Mouse (Mus musculus) ES-E14 (cell line): ENCODE measurements at regions not wholly inside any gene's neighbourhood (a gene's known extent, or its start where the extent isn't known, plus 50 kb on each side); places are given as distances from the start of the nearest gene placed in this dataset.

ENCODE experiments used
- DNase-seq: peaks from one replicate; pipeline ENCODE4 v3.0.0-alpha.2; 2013; ENCODE audit warnings: low read depth, low spot score
- H3K27ac ChIP-seq: 2 replicates; pipeline ENCODE4 v1.5.1; 2012; ENCODE audit warnings: low read depth, mild to moderate bottlenecking, low read length, moderate library complexity, mixed read lengths; ENCODE audit not compliant: poor library complexity, insufficient read depth, severe bottlenecking
- H3K36me3 ChIP-seq: 2 replicates; pipeline ENCODE4 v1.6.1; 2012; ENCODE audit warnings: mild to moderate bottlenecking, low read length, moderate library complexity, mixed read lengths; ENCODE audit not compliant: control insufficient read depth, poor library complexity, insufficient read depth, severe bottlenecking
- H3K4me1 ChIP-seq, 2 experiments: fragments of 150-350 bp in 1 of 2; sonication (generic) in 1 of 2; 2 replicates each; pipeline ENCODE4 v1.6.1; 2012; ENCODE audit warnings: low read length in 2 of 2, mild to moderate bottlenecking in 1 of 2, mixed read lengths in 1 of 2; ENCODE audit not compliant: control insufficient read depth in 2 of 2, insufficient read depth in 2 of 2, poor library complexity in 1 of 2
- H3K4me3 ChIP-seq, 2 experiments: fragments of 150-350 bp in 1 of 2; sonication (generic) in 1 of 2; 2 replicates each; pipeline ENCODE4 v1.5.1; 2012; ENCODE audit warnings: low read length in 2 of 2, low read depth in 1 of 2, mild to moderate bottlenecking in 1 of 2, mixed read lengths in 1 of 2; ENCODE audit not compliant: insufficient read depth in 1 of 2, poor library complexity in 1 of 2, severe bottlenecking in 1 of 2
- H3K9ac ChIP-seq: 2 replicates; pipeline ENCODE4 v1.6.1; 2012; ENCODE audit warnings: low read depth, mild to moderate bottlenecking, low read length, mixed read lengths; ENCODE audit not compliant: poor library complexity, insufficient read depth, severe bottlenecking
- H3K9me3 ChIP-seq: fragments of 150-350 bp; sonication (generic); 2 replicates; pipeline ENCODE4 v1.6.1; 2012; ENCODE audit warnings: low read depth, mild to moderate bottlenecking, low read length; ENCODE audit not compliant: control insufficient read depth, insufficient read depth
- CHD2 ChIP-seq: IDR thresholded peaks from 2 replicates; pipeline ENCODE4 v1.6.1; 2014; ENCODE audit warnings: mild to moderate bottlenecking, low read depth, low read length, inconsistent platforms
- HCFC1 ChIP-seq: IDR thresholded peaks from 2 replicates; pipeline ENCODE4 v1.6.1; 2012; ENCODE audit warnings: low read length, inconsistent platforms, borderline replicate concordance; ENCODE audit not compliant: insufficient read depth
- MAFK ChIP-seq: IDR thresholded peaks from 2 replicates; pipeline ENCODE4 v1.6.1; 2014; ENCODE audit warnings: mild to moderate bottlenecking, low read depth, low read length, inconsistent platforms; ENCODE audit not compliant: insufficient read depth
- ZC3H11A ChIP-seq: IDR thresholded peaks from 2 replicates; pipeline ENCODE4 v1.6.1; 2012; ENCODE audit warnings: low read depth, mild to moderate bottlenecking, inconsistent platforms, low read length, borderline replicate concordance
- ZNF384 ChIP-seq: IDR thresholded peaks from 2 replicates; pipeline ENCODE4 v1.6.1; 2012; ENCODE audit warnings: low read depth, low read length, inconsistent platforms
- in situ Hi-C, 2 experiments: fragments of 600-800 bp; cut with MboI; formaldehyde crosslinking; loops; one replicate each; pipeline ENCODE4 v1.15.1; 2025; ENCODE audit warnings: low sequenced_read_pairs in 2 of 2, inconsistent platforms in 1 of 2; ENCODE audit not compliant: unreplicated experiment in 2 of 2

DNA sequence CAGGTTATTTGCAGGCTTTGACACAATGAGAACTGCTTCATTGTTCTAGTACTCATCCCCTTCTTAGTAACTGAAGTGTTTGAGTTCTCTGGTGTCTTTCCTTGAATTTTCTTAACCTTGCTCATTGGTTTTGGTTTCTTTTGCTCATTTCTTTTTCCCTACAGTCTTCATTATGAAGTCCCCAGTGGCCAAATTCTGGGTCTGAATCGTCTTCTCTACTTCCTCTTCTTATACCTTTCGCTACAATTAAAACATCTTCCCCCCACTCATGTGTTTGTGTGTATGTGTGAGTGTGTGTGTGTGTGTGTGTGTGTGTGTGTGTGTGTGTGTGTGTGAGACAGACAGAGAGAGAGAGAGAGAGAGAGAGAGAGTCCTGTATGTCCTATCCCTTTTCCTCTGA, 79.2 kb upstream of the Wls start:
- Histone ChIP-seq H3K36me3 (no peaks in the 10 kb centered on the region), H3K9me3 (no peaks in the 10 kb centered on the region), H3K4me1 (no peaks in the 10 kb centered on the region), H3K4me3 (no peak overlapping the region), H3K27ac (no peak overlapping the region), H3K9ac (no peak overlapping the region)
- in situ Hi-C loops: no loop called here
- no peak for TF ChIP-seq MAFK
- no peak for TF ChIP-seq ZC3H11A
- TF ChIP-seq HCFC1: no peak
- no peak for TF ChIP-seq CHD2
- TF ChIP-seq ZNF384: no peak
- no peak for DNase-seq

DNA sequence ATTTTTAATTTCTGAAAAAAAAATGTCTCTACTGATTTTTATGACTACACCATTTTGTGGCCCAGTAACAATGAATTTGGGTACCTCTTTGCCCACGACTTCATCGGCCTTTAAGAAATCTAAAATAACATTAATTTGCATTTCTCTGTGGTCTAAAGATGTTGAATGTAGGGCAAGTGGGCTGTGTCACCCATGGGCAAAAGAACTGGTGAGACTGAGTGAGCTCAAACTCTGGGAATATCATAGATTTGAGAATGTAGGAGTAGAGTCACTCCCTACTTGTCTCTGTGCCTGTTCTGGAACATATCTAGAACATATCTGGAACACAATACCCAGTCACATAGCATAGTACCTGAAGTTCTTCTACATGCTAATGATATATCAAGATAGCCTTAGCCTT, 78.5 kb upstream of the Wls start:
- H3K27ac ChIP-seq: no peak overlapping the region
- no peak overlapping the region for H3K9ac ChIP-seq
- H3K36me3 ChIP-seq: no peaks in the 10 kb centered on the region
- H3K4me1 ChIP-seq: no peaks in the 10 kb centered on the region
- TF ChIP-seq ZC3H11A (no peak), HCFC1 (no peak), ZNF384 (no peak), CHD2 (no peak), MAFK (no peak)
- in situ Hi-C loops: no loop called here
- H3K4me3 ChIP-seq: no peak overlapping the region
- H3K9me3 ChIP-seq: no peaks in the 10 kb centered on the region
- DNase-seq: no peak

DNA sequence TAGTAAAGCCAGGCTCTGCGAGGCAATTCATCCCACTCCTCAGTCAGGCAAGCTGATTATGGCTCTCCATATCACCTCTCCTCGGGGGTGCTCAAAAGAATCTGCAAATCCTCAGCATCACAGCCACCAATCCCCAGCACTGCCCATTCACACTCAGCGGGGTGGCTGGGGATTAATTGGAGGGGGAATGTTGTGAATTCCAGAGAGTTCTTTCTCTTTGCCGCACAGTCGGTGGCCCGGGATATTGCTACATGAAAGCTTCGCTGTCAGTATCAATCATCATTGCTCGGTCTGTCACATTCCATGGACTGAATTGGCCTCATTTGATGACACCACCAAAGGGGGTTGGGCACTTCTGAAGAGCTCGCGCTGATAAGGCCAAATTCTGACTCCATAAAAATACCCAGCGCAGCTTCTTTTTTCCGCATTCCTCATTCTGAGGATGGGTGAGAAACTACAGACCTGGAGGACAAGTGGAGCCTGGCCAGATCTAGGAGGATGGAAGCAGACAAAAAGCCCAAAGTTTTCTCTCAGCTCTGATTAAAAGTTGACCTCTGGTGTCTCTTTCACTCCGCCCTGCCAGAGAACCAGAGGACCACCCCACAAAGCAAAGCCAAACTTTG, 57.1 kb upstream of the Wls start:
- no peaks in the 10 kb centered on the region for H3K4me1 ChIP-seq
- no peak overlapping the region for H3K27ac ChIP-seq
- H3K9ac ChIP-seq: no peak overlapping the region
- no peak overlapping the region for H3K4me3 ChIP-seq
- TF ChIP-seq MAFK (no peak), HCFC1 (no peak), ZNF384 (no peak), ZC3H11A (no peak), CHD2 (no peak)
- peak; percentile 33 for DNase-seq
- no peaks in the 10 kb centered on the region for H3K36me3 ChIP-seq
- in situ Hi-C loops: no loop called here
- H3K9me3 ChIP-seq: no peaks in the 10 kb centered on the region

DNA sequence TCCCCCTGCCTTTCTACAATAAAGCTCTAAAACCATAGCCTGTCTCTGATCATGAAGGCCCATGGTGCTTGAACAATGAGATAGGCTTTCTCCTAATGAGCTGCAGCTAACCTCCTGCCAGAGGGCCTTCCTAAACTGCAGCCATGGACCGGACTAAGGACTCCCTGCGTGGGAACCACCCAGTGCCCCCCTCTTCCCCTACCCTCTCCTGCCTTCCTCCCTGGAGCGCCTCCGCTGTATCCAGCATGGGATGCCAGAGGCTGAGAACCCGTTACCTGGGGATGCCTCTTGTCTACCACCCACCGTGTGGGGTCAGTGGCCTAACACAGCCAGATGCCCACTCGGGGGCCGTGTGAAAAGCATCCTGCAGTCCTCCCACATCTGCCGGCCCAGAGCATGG, 51.7 kb upstream of the Wls start:
- H3K36me3 ChIP-seq: no peaks in the 10 kb centered on the region
- H3K9ac ChIP-seq: no peak overlapping the region
- no peaks in the 10 kb centered on the region for H3K9me3 ChIP-seq
- H3K27ac ChIP-seq: no peak overlapping the region
- no peaks in the 10 kb centered on the region for H3K4me1 ChIP-seq
- in situ Hi-C loops: no loop called here
- no peak overlapping the region for H3K4me3 ChIP-seq
- DNase-seq: no peak
- TF ChIP-seq ZC3H11A (no peak), MAFK (no peak), CHD2 (no peak)
